Mouse (Mus musculus): ENCODE results near the gene Pomc. TPM values are rescaled to one million over a fixed set of nuclear protein-coding genes. Genes with fewer than 3 reads are reported as not detected.
"Not testable (repeated sequence)": the region's sequence is repeated elsewhere in the genome, so short reads cannot be mapped to it uniquely, and the experiment has no call there.

Pomc gene
- total RNA-seq (2015; ENCODE audit: low replicate concordance) (not detected in 2 replicates), total RNA-seq (2017; ENCODE audit: low replicate concordance) (not detected in 2 replicates)

- no peak for ATAC-seq (replicated peaks; ENCODE audit: low FRiP score, poor library complexity, severe bottlenecking)
These were observed at the start of gene Pomc for GRCm38 (mm10) chr12:3954651-3955050. Gene Pomc, plus strand, starts transcription at chr12:3954951.

GRCm38 (mm10) chr12:3905436-3905835 lies 49.3 kb upstream of the Pomc start:
- no peak for ATAC-seq (replicated peaks; ENCODE audit: low FRiP score, poor library complexity, severe bottlenecking)

DNA sequence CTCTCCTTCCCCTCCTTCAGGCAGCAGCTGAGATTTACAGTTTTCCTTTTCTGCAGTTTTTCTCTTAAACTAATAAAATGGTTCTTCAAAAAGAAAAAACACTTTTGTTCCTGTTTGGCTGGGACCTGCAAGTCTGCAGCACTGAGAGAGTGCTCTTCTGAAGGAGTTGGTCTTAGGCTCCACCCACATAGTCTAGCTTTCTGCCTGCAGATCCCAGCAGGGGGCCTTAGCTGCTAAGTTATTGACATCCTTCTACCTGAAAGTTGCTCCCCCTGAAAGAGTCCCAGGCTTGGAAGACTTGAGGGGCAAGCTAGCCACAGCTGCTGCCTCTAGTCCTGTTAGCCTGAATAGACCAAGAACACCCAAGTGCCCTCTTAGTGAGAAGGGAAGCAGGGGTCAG lies 48.4 kb upstream of the Pomc start:
- no peak for ATAC-seq (replicated peaks; ENCODE audit: low FRiP score, poor library complexity, severe bottlenecking)

DNA sequence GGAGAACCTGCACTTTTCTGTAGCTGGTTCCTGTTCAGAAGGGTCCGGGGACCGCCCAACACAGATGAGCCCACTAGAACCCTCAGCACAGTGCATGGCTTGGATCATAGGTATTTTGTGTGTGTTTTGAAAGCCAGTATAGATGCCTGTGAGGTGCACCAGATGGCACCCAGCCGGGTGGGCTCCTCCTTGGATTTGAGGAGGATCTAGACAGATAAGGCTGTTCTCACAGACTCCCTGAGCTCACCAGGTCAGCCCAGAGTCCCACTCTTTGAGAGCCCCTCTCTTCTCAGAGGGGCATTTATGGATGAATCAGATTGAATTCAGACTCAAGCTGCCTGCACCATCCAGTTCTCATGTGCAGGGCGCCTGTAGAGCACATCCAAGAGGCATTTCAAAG lies 47.7 kb upstream of the Pomc start:
- no peak for ATAC-seq (replicated peaks; ENCODE audit: low FRiP score, poor library complexity, severe bottlenecking)

- no peak for ATAC-seq (replicated peaks; ENCODE audit: low FRiP score, poor library complexity, severe bottlenecking)
These were observed 47.3 kb upstream of the Pomc start for GRCm38 (mm10) chr12:3907418-3907817.

DNA sequence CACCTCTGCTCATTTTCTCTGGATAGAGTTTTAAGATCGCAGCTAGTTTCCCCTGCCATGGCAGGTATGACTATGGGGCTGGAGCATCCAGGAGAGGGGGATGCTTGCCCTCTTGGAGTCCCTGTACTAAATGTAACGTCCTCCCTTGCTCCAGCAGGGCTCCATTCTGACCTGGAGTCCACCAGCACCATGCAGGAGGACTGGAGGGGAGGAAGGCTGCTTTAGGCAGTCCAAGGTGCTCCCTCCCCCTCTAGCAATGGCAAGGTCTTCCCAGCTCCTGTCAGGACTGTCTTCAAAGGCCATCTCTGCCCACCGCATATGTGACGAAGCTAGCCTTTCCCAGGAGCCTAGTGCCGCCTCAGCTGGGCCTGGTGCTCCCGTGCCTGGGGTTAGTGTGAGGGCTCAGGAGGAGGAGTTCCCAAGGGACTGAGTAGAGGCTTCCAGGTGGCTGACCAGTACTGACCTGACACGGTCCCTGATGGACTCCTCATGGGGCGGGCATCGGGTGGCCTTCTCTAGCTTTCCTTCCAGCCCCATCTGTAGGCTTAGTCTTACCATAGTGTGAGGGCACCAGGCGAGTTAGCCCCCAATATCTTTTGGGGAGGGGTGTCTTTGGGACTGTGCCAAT lies 44.2 kb upstream of the Pomc start:
- no peak for ATAC-seq (replicated peaks; ENCODE audit: low FRiP score, poor library complexity, severe bottlenecking)

GRCm38 (mm10) chr12:3911831-3912348 lies 42.9 kb upstream of the Pomc start:
- ATAC-seq (replicated peaks; ENCODE audit: low FRiP score, poor library complexity, severe bottlenecking) = no peak

GRCm38 (mm10) chr12:3915852-3916251 lies 38.9 kb upstream of the Pomc start:
- no peak for ATAC-seq (replicated peaks; ENCODE audit: low FRiP score, poor library complexity, severe bottlenecking)

DNA sequence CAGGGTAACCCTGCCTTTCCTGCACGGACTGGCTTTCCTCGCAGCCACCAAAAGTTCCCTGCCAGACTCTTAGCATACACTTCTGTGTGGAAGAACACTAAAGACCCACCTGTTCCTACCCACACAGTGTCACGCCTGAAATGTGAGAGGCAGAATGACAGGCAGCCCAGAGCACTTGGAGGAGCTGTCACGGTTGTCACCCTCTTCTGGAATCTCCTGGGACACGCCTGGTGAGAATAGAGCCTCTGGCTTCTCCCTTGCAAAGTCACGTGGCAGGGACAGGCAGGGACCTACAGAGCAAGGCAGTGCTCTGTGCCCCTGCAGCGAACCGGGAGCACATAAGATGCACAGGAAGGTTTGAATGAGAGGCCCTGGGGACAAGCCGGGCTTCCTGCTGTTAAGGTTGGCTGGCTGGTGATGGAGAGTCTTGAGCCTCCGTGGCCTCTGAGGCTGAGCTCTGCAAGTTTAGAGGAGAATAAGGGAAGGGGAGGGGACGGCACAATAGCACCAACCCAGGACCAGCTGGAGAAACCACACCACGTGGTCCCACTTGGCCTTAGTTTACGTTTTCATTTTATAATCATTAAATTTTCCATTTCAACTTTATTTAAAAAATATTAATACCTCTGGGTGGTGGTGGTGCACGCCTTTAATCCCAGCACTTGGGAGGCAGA lies 36.9 kb upstream of the Pomc start:
- no peak for ATAC-seq (replicated peaks; ENCODE audit: low FRiP score, poor library complexity, severe bottlenecking)

GRCm38 (mm10) chr12:3918577-3918976 lies 36.2 kb upstream of the Pomc start:
- no peak for ATAC-seq (replicated peaks; ENCODE audit: low FRiP score, poor library complexity, severe bottlenecking)

DNA sequence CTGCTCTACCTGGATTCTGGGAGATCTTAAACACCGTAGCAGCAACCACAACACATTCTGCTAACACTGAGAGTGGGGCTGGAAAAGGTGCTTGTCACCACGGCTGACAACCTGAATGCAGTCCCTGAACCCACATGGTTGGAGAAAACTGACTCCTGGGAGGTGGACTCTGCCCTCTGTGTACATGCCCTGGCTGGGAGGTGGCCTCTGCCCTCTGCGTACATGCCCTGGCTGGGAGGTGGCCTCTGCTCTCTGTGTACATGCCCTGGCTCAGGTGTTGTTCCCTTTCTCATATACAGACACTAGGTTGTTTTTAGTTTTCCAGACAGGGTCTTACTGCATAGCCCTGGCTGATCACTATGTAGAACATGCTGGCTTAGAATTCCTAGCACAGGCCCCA lies 35.3 kb upstream of the Pomc start:
- no peak for ATAC-seq (replicated peaks; ENCODE audit: low FRiP score, poor library complexity, severe bottlenecking)

DNA sequence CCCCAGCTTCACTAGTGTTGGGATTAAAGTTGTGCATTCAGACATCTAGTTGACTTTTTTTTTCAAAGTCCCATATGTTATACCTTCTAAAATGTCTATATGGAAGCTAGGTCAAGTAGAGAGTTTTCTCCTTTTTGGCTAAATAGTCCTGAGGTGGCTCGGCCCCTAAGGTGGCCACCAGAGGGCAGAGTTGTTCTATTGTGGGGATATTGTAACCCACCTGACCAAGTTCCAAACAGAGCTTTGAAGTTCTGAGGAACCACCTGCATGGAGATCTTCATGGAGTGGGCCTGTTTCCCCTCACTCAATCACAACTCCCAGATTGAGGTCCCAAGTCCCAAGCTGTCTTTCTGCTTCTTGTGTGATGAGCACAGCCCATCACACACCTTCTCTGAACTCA lies 28.6 kb upstream of the Pomc start:
- no peak for ATAC-seq (replicated peaks; ENCODE audit: low FRiP score, poor library complexity, severe bottlenecking)

GRCm38 (mm10) chr12:3928841-3929240 lies 25.9 kb upstream of the Pomc start:
- ATAC-seq (replicated peaks; ENCODE audit: low FRiP score, poor library complexity, severe bottlenecking) = no peak

DNA sequence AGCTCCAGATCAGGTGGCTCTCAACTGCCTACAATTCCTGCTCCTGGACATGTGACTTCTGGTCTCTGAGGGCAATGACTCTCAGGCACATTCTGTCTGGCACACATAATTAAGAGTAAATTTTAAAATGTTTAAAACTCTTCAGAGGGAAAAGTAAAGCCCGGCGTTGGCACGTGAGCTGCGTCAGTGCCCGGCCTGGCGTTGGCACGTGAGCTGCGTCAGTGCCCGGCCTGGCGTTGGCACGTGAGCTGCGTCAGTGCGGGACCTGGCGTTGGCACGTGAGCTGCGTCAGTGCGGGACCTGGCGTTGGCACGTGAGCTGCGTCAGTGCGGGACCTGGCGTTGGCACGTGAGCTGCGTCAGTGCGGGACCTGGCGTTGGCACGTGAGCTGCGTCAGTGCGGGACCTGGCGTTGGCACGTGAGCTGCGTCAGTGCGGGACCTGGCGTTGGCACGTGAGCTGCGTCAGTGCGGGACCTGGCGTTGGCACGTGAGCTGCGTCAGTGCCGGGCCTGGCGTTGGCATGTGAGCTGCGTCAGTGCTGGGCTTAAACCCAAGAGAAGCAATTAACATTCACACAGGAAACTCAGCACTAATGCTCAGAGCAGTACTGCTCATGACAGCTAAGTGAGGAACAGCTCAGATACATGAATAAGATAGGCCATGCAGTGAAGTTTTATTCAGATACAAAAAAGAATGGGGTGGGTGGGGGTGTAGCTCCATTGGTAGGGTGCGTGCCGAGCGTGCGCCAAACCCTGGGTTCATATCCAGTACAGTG lies 24.5 kb upstream of the Pomc start:
- not testable (repeated sequence) for ATAC-seq (replicated peaks; ENCODE audit: low FRiP score, poor library complexity, severe bottlenecking)

DNA sequence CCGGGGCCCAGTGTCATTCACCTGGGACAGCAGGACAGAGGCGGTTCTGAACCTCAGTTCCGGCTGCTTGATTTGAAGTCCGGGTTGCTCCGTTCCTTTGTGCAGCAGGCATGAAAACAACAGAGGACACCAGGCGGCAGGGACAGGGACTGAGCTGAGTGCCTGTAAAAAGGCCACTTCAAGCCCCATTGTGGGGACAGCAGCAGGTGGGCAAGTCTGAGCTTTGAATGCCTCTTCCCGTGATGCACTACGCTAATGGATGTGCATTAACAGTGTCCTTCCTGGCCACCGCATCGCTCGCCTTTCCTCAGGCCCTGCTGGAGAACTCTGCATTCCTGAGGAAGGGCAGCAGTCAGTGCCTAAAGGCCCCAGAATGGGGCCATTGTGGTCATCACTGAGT lies 12.7 kb upstream of the Pomc start:
- ATAC-seq (replicated peaks; ENCODE audit: low FRiP score, poor library complexity, severe bottlenecking) = no peak

- ATAC-seq (replicated peaks; ENCODE audit: low FRiP score, poor library complexity, severe bottlenecking) = no peak
These were observed 10.2 kb upstream of the Pomc start for GRCm38 (mm10) chr12:3944454-3945073.

GRCm38 (mm10) chr12:3947503-3947902 lies 7.2 kb upstream of the Pomc start:
- ATAC-seq (replicated peaks; ENCODE audit: low FRiP score, poor library complexity, severe bottlenecking) = no peak

- no peak for ATAC-seq (replicated peaks; ENCODE audit: low FRiP score, poor library complexity, severe bottlenecking)
These were observed 620 bp downstream of the Pomc start for GRCm38 (mm10) chr12:3955371-3955770.

- no peak for ATAC-seq (replicated peaks; ENCODE audit: low FRiP score, poor library complexity, severe bottlenecking)
These were observed 1.6 kb downstream of the Pomc start for GRCm38 (mm10) chr12:3956351-3956750.

DNA sequence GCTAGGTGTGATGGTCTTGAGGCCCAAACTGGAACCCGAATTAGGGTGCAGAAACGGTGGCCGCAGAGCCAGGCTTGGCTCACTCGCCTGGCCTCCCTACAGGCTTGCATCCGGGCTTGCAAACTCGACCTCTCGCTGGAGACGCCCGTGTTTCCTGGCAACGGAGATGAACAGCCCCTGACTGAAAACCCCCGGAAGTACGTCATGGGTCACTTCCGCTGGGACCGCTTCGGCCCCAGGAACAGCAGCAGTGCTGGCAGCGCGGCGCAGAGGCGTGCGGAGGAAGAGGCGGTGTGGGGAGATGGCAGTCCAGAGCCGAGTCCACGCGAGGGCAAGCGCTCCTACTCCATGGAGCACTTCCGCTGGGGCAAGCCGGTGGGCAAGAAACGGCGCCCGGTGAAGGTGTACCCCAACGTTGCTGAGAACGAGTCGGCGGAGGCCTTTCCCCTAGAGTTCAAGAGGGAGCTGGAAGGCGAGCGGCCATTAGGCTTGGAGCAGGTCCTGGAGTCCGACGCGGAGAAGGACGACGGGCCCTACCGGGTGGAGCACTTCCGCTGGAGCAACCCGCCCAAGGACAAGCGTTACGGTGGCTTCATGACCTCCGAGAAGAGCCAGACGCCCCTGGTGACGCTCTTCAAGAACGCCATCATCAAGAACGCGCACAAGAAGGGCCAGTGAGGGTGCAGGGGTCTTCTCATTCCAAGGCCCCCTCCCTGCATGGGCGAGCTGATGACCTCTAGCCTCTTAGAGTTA lies 5.2 kb downstream of the Pomc start:
- no peak for ATAC-seq (replicated peaks; ENCODE audit: low FRiP score, poor library complexity, severe bottlenecking)

Data from erythroblast, adult 5-6 weeks (primary cell).